Mouse (Mus musculus) urinary bladder, adult 2 months (tissue): ENCODE measurements around the gene Ascl2. TPM values are rescaled to one million over a fixed set of nuclear protein-coding genes. Genes with fewer than 3 reads are reported as not detected.

ENCODE experiments used
- DNase-seq: peaks from one replicate; pipeline ENCODE4 v3.0.0; 2022; ENCODE audit warnings: low spot score
- polyA plus RNA-seq: library from polyadenylated mRNA; depleted of rRNA; stranded (reverse); fragments of >200 nt; gene quantifications from 2 replicates; pipeline ENCODE4 v1.2.3, GENCODE M21; 2012

Gene Ascl2
- polyA plus RNA-seq, 1 experiment, result 2.4 TPM

DNA sequence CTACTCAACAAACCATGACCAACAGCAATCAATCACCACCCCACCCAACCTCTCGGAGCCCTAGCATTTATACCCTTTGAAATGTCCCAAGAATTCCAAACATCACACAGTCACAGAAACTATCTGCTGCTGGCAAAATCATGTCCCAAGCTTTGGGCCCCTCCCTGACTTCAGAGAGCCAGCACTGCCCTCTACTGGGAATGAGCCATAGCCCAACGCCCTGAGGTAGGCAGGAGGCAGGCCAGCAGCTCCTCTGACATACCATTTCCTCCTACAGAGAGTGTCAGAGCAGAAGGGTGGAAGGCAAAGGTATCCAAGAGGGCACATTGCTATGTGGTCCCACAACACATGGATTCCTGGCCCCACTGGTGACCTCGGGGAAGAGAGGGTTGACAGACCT lies 33.6 kb upstream of the Ascl2 start:
- no peak for DNase-seq

DNA sequence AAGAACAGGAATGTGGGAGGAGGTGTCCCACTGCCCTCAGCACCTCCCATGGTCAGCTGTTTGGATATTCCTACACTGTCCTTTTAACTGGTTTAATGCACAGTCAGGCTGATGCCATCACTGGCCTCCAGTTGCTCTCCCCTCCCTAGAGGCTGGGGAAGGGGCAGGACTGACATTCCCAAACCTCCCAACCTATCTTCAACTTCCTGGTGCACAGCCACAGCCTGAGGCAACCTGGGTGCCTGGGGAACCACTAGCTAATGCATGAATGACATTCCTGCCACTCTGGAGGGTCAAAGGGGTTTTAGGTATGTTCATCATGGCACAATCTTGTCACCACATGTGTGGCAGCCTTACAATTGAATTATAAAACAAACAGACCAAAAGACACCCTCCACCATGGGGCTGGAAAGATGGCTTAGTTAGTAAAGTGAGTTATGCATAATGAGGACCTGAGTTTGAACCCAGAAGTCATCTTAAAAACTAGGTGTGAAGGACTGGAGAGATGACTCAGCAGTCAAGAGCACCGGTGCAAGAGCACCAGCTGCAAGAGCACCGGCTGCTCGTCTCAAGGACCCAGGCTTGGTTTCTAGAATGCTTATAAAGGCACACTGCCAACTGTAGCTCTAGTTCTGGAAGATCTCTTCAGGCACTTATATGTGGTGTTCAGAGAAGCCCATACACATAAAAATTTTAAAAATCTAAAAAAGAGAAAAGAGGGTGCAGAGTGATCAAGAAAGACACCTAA lies 28.5 kb upstream of the Ascl2 start:
- no peak for DNase-seq

DNA sequence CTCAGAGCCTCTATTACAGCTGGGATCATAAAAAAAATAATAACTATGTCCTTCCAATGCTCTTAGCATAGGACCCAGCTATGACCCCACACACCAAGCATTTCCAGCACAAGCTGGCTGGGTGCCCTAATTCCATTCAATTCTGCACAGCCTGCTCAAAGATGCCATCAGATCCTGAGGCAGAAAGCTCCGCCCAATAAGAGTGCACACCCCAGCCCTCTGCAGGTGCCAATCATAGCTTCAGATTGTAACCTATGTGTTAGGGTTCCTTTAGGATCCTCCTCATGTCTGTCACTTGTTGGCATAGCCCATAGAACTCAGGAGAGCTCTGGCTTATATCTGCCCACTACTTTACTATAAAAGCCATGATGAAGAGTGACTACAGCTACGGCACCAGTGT lies 27.9 kb upstream of the Ascl2 start:
- DNase-seq, result no peak

DNA sequence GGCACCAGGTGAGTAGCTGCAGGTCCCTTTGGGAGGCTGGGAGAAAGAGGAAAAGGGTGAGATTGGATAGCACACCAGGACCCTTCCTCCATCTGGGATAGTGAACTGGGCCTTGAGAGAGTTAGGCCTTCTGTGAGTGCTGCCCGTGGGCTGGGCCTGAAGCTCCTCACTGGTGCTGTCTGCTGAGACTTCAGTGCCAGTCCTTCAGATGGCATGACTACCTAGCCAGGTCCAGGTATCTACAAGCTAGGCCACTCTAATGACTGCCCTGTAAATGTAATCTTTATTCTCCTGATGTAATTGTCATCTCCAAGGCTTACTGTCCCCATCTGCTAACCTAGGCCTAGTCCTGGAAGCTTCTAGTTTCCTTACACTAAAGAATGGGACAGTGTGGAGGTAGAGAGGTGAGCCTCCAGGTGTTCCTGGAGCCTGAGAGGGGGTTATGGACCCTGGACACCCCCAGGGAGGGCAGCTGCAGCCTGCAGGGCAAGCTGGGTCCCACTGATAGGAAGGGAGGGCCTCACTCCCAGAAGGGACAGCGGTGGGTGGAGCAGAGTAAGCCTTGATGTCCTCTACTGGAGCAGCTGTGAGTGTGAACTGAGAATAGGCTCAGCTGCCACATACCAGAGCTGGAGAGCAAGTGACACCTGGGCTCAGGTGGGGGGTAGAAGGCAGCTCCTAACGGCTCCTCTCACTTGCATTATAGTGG lies 26.7 kb upstream of the Ascl2 start:
- no peak for DNase-seq

DNA sequence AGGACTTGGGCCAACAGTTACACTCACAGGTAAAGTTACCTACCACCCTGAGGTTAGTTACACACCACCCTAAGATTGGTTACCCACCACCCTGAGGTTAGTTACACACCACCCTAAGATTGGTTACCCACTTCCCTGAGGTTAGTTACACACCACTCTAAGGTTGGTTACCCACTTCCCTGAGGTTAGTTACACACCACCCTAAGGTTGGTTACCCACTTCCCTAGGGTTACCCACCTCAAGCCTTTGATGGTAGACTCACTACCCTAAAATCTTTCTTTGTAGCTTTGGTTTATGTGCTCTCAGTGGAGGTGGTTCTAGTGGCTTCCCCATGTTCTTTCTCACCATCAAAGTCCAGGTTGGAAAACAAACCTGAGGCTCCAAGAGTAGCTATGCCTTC lies 25.9 kb upstream of the Ascl2 start:
- DNase-seq, result no peak

DNA sequence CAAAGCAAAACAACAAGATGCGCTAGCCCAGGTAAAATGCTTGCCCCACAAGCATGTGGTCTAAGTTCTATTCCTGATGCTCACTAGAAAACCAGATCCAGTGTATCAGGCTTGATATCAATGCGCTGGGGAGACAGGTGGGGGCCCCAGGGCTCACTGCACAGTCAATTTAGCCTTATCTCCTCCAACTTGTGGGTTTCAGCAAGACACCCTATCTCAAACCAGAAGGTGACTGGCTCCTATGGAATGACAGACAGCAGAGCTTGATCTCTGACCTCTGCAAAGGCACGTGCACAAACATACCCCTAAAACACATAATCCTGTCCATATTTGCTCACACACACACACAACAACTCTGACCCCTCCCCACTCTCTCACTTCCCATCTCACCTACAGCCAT lies 18.7 kb upstream of the Ascl2 start:
- DNase-seq, result no peak

DNA sequence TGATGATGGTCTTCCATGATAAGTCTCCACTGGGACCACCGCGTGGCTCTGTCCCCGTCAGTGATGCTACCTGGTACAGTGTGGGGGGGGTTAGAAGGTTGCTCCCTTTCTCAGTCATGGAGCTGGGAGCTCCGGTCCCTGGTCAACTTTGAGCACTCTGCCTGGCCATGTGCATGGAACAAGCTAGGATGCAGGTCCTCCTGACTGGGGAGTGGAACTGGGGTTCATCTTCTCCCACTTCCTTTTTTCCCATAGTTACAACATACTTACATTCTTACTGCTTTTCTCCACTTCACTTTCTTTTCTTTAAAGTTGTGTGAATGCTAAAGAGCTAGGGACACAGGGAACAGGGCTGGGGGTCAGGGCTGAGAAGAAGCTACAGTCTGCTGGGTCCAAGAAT lies 16.1 kb upstream of the Ascl2 start:
- no peak for DNase-seq

DNA sequence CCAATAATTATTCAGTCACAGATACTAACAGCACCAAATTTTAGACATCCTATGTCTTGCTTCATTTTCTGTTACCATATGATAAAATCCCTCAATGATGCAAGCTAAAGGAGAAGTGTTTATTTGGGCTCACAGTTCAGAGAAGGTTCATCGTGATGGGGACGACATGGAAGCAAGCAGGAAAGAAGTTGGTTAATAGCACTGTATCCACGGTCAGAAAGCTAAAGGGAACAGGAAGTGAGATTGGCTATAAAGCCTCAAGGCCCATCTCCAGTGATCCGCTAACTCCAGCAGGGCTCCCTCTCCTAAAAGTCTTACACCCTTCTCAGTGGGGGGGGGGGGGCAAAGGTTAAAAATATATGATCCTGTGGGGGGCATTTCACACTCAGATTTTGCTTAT lies 12.8 kb upstream of the Ascl2 start:
- no peak for DNase-seq

DNA sequence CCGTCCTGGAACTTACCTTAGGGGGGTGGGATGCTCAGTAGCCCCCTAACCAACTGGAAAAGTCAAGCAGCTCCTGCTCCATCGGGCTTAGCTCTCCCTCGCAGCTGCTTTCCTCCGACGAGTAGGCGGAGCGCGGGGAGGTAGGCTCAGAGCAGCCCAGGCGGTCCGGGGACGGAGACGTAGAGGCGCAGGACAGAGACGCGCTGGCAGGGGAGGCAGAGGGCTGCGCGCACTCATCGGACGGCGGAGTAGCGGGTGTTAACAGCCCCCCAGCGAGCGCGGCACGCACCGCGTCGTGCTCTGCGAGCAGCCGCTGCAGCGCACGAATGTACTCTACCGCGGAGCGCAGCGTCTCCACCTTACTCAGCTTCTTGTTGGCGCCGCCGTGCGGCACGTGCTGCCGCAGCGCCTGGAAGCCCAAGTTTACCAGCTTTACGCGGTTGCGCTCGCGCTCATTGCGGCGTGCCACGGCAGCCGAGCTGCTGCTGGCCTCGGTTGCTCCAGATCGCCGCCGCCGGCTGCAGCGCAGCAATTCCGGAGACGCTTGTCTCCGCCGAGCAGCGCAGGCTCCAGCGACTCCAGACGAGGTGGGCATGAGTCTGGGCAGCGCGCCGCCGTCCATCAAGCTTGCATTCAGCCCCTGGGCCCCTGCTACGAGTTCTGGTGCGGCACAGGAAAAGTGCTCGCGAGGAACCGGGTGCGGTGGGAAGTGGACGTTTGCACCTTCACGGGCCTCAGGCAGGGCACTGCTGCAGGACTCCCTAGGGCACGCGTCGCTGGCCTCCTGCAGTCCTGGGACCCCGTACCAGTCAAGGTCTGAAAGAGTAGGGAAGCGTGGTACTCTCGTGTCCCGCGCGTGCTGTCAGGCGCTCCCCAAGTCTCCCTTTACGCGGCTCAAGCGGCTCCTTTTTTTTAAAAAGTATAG lies 918 bp downstream of the Ascl2 start:
- DNase-seq, result peak; percentile 51

DNA sequence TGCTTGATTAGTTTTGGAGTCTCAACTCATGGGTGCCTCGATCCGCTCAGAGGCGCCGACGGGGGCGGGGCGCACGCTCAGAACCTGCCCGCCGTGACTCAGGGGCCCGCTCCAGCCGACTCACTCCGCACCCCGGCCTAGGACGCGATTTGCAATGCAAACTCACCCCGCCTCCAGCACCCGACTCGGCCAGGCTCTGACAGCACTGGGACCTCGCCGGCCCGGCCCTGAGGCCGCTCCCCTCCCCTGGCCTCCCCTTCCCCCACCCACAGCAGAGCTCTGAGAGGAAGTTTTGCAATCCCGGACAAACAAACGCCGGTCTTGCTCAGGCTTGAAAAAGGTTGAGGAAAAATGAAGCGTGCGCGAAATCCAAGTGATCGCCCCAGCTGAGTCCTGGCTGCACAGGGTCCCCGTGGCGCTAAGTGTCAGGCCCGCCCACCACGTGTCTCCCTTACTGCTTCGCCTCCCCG lies 1.6 kb downstream of the Ascl2 start:
- peak; percentile 63 for DNase-seq

DNA sequence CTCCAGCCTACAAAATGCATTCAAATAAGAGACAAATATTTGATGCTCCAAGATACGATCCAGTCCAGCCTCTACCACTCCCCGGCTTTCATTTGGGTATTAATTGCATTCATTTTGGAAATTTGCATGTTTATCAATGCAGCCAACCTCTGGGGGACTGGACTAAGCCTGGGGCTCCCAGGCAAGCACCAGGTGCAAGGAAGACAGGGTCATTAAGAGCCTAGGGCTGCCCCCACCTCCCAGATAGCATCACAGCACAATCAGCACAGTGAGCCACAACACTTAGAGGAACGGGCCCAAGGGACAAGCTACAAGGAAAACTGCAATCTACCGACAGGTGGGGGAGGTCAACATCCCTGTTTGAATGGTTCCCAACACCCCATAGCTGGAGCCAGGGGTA lies 9.3 kb downstream of the Ascl2 start:
- DNase-seq, result no peak

DNA sequence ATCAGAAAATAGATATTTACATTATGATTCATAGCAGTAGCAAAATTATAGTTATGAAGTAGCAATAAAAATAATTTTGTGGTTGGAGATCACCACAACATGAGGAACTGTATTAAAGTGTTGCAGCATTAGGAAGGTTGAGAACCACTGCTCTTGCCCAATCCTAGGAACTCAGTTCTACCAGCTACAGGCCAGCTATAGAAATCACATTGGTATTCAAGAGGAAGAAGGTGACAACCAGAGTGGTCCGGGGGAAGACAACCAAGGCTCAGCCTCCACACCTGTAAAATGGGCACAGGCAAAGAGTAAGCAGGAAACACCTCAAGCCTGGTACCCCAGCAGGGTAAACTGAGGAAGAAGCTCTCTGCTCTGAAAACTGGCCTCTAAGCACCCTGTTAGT lies 10.2 kb downstream of the Ascl2 start:
- no peak for DNase-seq

DNA sequence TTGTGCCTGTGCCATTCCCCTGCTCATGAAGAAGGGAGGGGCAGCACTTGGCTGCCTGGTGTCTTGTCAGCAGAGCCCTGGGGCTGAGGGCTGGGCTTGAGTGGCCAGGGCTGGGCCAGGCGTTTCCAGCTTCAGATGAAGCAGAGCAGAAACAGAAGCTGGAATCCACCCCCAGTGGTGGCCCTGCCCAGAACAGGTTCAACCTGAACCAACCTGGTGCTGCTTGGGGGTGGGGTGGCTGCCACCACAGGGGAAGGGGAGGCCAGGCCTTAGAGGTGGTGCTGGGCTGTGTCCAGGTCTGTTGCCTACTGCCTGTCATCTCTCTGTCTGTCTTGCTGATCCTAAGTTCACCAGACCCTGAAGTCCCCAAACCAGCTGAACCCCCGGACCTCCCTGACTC lies 13.0 kb downstream of the Ascl2 start:
- DNase-seq, result no peak

DNA sequence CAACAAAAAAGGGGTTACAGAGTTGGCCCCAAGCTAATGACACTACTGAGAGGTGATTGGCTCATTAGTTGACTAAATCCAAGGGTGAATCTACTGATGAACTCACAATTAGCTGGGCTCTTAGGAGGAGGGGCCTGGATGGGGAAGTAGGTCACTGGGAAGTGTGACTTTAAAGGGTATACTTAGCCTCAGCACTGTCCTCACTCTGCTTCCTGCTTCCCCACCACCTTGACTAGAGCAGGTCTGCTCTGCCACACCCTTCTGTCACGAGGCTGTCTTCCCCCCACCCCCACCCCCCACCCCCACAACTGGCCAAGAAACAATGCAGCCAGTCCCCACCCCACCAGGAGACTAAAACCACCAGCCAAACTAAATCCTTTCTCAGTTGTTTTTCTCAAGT lies 19.5 kb downstream of the Ascl2 start:
- DNase-seq, result no peak

DNA sequence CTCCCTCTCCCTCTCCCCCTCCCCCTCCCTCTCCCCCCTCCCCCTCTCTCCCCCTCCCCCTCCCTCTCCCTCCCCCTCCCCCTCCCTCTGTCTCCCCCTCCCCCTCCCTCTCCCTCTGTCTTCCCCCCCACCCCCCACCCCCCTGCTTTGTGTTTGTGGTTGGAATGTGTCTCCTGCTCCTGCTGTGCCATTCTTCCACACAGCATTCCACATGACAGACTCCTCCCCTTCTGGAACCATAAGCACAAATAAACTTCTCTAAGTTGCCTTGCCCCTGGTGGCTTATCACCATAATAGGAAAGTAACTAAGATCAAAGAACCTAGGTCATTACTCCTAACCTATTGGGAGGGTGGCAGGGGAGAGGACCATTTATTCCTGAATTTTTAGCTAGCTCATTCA lies 31.4 kb downstream of the Ascl2 start:
- DNase-seq, result no peak

DNA sequence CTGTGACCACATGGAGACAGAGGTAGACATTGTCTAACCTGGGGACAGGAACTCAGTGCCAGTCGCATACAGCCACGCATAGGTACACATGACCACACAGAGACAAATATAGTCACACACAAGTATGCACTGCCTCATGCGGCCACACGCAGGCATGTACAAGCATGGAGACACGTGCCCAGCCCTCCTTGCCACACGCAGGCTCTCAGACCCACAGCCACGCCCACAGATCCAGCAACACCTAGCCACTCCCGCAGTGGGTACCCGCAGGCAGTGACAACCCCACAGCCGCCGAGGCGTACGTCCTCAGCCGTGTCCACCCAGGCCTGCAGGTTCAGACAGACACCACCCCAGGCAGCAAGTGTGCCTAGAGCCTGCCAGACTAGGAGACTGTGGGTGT lies 33.4 kb downstream of the Ascl2 start:
- DNase-seq, result peak; percentile 29

DNA sequence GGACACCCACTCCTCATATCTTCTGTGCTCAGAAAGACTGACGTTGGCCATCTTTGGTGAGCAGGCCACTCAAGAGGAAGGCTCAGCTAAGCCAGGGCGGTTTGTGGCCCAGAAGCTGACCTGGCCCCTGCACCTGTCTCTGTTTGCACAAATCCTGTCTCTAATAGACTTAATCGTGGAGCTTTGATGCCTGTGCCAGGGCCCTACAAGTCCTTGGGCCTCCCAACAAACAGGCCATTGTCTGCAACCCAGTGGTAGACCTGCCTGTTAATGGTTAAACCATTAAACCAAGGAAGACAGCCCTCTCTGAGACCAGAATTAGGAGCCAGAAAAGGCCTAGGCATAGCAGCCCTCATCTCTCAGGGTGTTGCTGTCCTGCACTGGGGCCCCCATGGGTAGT lies 36.6 kb downstream of the Ascl2 start:
- no peak for DNase-seq

DNA sequence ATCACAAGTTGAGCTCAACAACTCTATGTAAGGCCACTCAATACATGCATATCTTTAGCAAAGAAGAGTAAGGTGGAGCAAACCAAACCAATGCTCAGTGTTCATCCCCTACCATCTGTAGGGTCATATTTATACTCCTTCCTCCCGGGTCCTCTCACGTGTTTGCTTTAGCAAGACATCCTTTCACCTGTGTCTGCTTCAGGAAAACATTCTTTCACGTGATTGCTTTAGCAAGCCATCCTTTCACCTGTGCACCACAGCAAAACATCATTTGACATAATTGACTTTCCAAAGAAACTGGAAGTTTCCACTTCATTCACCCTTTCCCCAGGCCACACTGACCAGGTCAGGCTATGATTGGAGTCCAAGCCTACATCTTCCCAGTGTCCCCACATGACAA lies 38.0 kb downstream of the Ascl2 start, which contains the start of gene Th:
Gene Th, minus strand, starts transcription at position 101 of the 400 bp plus-strand sequence.
- DNase-seq, result no peak

DNA sequence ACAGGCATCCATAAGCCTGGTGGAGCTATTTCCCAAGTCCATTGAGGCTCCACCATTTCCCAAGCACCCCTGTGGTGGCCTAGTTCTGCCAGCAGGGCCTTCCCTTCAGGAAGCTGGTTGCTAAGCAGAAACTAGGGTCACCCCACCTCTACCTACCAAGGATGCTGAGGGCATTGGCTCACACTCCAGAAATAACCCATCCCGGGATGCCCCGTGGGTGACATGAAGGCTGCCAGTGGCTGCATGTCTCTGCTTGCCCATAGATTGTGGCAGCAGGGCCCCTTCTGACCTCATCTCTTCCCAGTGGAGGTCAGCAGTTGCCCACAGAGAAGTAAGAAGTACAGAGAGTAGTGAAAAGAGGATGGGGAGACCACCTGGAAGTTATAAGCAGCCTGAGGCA lies 39.5 kb downstream of the Ascl2 start:
- DNase-seq, result no peak

DNA sequence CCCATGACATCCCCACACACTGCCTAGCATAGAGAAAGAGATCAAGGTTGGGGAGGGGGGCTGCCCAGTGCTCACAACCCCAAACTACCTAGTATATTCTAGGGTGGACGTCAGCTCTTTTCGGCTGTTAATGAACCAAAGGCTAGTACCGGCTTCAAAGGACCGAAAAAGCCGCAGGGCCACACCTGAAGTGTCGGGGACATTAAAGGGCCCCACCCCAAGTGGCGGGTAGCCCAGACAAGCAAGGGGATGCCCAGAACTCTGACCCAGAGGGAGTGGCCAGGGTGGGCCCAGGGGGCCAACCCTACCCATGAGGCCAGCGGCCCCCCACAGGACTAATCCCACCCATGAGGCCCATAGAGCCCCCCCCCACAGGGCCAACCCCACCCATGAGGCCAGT lies 41.8 kb downstream of the Ascl2 start:
- no peak for DNase-seq

DNA sequence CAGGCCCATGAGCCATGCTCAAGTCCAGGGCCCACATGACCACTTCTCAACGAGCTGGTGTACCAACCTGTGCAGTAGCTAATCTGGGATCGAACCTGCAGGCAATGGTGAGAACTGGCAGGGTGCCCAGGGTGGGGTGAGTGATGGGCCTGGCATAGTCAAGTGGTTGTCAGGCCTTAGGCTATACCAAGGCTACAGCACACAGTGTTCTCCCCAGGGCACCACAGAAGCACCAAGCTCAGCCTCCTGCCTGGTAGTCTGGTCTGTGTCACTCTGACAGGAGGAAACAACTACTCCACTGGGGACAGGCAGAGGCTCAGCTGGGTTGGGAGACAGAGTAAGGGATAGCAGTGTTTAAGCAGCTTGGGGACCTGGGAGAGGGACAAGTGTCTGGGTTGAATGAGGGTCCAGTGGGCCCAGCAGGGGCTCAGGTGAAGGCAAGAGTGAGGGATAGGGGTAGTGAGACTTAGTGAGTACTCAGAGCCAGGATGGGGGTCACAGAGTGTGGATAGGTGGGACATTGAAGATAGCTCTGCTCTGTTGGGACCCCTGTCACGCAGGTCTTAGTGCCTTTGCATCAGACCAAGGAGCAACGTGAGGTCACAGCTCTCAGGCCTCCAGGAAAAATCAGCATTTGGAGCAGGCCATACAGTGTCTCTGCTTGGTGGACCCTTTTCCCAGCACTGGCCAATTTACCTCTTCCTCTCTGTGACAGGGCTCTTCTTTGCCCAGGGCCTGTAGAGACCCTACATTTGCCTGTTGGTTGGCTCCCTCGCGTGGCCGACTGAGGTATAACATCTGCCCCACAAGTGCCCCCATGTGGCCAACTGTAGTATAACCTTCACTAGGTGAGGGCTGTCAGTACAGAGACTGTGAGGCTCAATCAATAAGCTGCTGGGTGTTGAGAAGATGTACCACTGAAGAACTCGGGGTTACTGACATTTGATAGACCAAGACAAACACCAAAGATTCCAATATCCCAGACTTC lies 50.1 kb downstream of the Ascl2 start:
- peak; percentile 70 for DNase-seq
